Mouse (Mus musculus): ENCODE results near the gene Parp8. TPM values are rescaled to one million over a fixed set of nuclear protein-coding genes. Genes with fewer than 3 reads are reported as not detected.

Parp8 gene
- polyA plus RNA-seq, 1 experiment = 22.4 TPM

GRCm38 (mm10) chr13:116898395-116898794 lies 126.9 kb downstream of the Parp8 start:
- H3K27ac ChIP-seq (ENCODE audit: insufficient read depth, low read length) = no peak overlapping the region
- H3K4me1 ChIP-seq (ENCODE audit: control insufficient read depth, insufficient read depth, low read length) = no peaks in the 10 kb centered on the region
- TF ChIP-seq POLR2A (IDR thresholded peaks at IDR 0.05; ENCODE audit: extremely low read depth, insufficient read depth, low read length) (no peak), CTCF (IDR thresholded peaks at IDR 0.05; ENCODE audit: extremely low read depth, insufficient read depth, low read length) (no peak)
- H3K4me3 ChIP-seq (ENCODE audit: insufficient read depth, low read length) = no peak overlapping the region

- no peak for TF ChIP-seq CTCF (IDR thresholded peaks at IDR 0.05; ENCODE audit: extremely low read depth, insufficient read depth, low read length)
- no peak for TF ChIP-seq POLR2A (IDR thresholded peaks at IDR 0.05; ENCODE audit: extremely low read depth, insufficient read depth, low read length)
- no peak overlapping the region for H3K4me3 ChIP-seq (ENCODE audit: insufficient read depth, low read length)
- H3K4me1 ChIP-seq (ENCODE audit: control insufficient read depth, insufficient read depth, low read length) = no peaks in the 10 kb centered on the region
- no peak overlapping the region for H3K27ac ChIP-seq (ENCODE audit: insufficient read depth, low read length)
These were observed 127.6 kb downstream of the Parp8 start for GRCm38 (mm10) chr13:116897711-116898110.

GRCm38 (mm10) chr13:116884422-116884942 lies 140.9 kb downstream of the Parp8 start:
- H3K27ac ChIP-seq (ENCODE audit: insufficient read depth, low read length) = no peak overlapping the region
- TF ChIP-seq POLR2A (IDR thresholded peaks at IDR 0.05; ENCODE audit: extremely low read depth, insufficient read depth, low read length) = no peak
- peaks cover 5% of the 10 kb centered on the region for H3K4me1 ChIP-seq (ENCODE audit: control insufficient read depth, insufficient read depth, low read length)
- no peak overlapping the region for H3K4me3 ChIP-seq (ENCODE audit: insufficient read depth, low read length)

DNA sequence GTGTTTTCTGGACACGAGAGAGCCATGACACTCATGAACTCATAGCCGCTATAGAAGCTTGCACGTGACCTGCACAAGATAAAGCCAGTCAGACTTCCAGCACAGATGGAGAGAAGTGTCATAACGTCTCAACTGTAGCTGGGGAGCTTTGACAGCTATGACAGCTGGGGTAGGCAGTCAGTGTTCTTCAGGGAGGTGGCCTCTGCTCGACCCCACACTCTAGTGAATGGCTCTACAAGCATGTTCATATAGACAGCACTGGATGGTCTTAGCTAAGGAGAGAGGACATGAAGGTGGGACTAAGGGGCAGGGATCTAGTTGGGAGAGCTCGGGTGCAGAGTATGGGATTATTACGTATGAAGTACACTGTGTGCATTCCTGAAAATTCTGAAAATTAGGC lies 143.1 kb downstream of the Parp8 start:
- Histone ChIP-seq H3K27ac (ENCODE audit: insufficient read depth, low read length) (no peak overlapping the region), H3K4me1 (ENCODE audit: control insufficient read depth, insufficient read depth, low read length) (peaks cover 7% of the 10 kb centered on the region), H3K4me3 (ENCODE audit: insufficient read depth, low read length) (no peak overlapping the region)
- TF ChIP-seq CTCF (IDR thresholded peaks at IDR 0.05; ENCODE audit: extremely low read depth, insufficient read depth, low read length) (no peak), POLR2A (IDR thresholded peaks at IDR 0.05; ENCODE audit: extremely low read depth, insufficient read depth, low read length) (no peak)

DNA sequence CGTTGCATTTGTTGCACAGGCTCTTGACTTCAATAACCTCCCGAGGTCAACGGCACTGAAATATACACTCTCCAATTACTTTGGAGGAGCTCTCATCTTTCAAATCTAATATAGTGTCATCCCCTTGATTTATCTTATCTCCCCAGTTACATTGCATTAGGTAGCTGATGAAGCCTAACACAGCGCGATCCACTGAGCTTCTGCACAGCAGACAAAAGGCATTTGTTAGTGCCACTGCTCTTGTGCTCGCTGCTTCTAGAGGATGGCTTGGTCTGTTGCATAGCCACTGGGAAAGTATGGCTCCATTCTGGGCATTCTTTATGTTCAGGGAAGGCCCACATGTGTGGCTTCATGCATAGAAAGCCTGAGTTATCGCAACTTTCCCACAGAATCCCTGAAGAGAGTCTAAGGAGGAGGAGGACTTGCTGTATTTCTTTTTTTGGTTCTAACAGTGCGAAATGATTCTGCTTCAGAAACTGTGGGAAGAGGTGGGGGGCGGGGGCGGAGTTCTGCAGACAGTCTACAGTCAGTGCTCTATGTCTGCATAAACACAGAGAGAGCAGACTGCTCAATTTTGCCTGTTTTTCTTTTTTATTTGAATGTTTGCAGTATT lies 145.7 kb downstream of the Parp8 start:
- Histone ChIP-seq H3K27ac (ENCODE audit: insufficient read depth, low read length) (0 out of 2 replicates have a peak overlapping the region, but pooled peaks have one; percentile 10), H3K4me1 (ENCODE audit: control insufficient read depth, insufficient read depth, low read length) (peaks cover 7% of the 10 kb centered on the region), H3K4me3 (ENCODE audit: insufficient read depth, low read length) (no peak overlapping the region)
- TF ChIP-seq CTCF (IDR thresholded peaks at IDR 0.05; ENCODE audit: extremely low read depth, insufficient read depth, low read length) = no peak

DNA sequence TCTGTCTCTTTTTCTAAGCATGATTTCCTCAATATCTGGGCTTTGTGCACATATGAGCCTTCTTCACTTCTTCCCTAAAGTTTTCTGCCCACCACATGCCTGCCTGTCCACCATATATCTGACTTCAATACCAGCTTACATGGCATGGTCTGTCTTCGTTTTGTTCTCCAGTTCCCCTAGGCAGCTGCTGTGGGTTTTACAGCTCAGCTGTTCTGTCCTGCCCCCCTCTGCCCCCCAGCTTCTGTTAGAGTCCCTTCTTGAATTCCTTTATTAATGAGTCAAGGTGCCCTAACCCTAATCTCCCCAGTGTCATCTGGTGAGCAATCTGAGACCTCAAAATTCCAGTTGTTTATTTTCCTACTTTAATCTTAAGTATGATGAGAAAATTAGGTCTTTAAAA lies 155.1 kb downstream of the Parp8 start:
- Histone ChIP-seq H3K27ac (ENCODE audit: insufficient read depth, low read length) (no peak overlapping the region), H3K4me1 (ENCODE audit: control insufficient read depth, insufficient read depth, low read length) (no peaks in the 10 kb centered on the region), H3K4me3 (ENCODE audit: insufficient read depth, low read length) (no peak overlapping the region)
- no peak for TF ChIP-seq CTCF (IDR thresholded peaks at IDR 0.05; ENCODE audit: extremely low read depth, insufficient read depth, low read length)
- TF ChIP-seq POLR2A (IDR thresholded peaks at IDR 0.05; ENCODE audit: extremely low read depth, insufficient read depth, low read length) = no peak

GRCm38 (mm10) chr13:116843937-116844336 lies 181.4 kb downstream of the Parp8 start:
- Histone ChIP-seq H3K4me3 (ENCODE audit: insufficient read depth, low read length) (no peak overlapping the region), H3K4me1 (ENCODE audit: control insufficient read depth, insufficient read depth, low read length) (no peaks in the 10 kb centered on the region), H3K27ac (ENCODE audit: insufficient read depth, low read length) (no peak overlapping the region)
- TF ChIP-seq CTCF (IDR thresholded peaks at IDR 0.05; ENCODE audit: extremely low read depth, insufficient read depth, low read length) (no peak), POLR2A (IDR thresholded peaks at IDR 0.05; ENCODE audit: extremely low read depth, insufficient read depth, low read length) (no peak)

GRCm38 (mm10) chr13:116830984-116831383 lies 194.4 kb downstream of the Parp8 start:
- Histone ChIP-seq H3K27ac (ENCODE audit: insufficient read depth, low read length) (no peak overlapping the region), H3K4me1 (ENCODE audit: control insufficient read depth, insufficient read depth, low read length) (no peaks in the 10 kb centered on the region), H3K4me3 (ENCODE audit: insufficient read depth, low read length) (no peak overlapping the region)
- no peak for TF ChIP-seq POLR2A (IDR thresholded peaks at IDR 0.05; ENCODE audit: extremely low read depth, insufficient read depth, low read length)
- no peak for TF ChIP-seq CTCF (IDR thresholded peaks at IDR 0.05; ENCODE audit: extremely low read depth, insufficient read depth, low read length)

- no peak overlapping the region for H3K4me3 ChIP-seq (ENCODE audit: insufficient read depth, low read length)
- no peaks in the 10 kb centered on the region for H3K4me1 ChIP-seq (ENCODE audit: control insufficient read depth, insufficient read depth, low read length)
- H3K27ac ChIP-seq (ENCODE audit: insufficient read depth, low read length) = no peak overlapping the region
- no peak for TF ChIP-seq CTCF (IDR thresholded peaks at IDR 0.05; ENCODE audit: extremely low read depth, insufficient read depth, low read length)
- TF ChIP-seq POLR2A (IDR thresholded peaks at IDR 0.05; ENCODE audit: extremely low read depth, insufficient read depth, low read length) = no peak
These were observed 196.3 kb downstream of the Parp8 start for GRCm38 (mm10) chr13:116829015-116829414.

DNA sequence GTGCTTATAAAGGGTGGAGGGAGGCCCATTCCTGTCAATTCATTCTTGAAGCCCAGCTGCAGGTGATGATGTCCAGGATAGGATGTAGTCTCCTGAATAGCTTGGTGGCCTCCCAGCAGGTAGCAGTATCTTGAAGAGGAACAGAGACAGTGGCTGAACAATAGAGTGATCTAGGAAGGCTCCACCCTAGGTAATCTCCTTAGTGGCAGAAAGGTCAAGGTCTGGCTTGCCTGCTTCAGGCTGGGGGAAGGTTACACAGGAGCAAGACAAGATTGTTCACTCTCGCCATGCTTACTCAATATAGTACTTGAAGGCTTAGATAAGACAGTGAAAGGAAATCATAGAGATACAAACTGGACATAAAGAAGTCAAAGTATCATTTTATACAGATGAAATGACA lies 213.9 kb downstream of the Parp8 start:
- no peak overlapping the region for H3K27ac ChIP-seq (ENCODE audit: insufficient read depth, low read length)
- TF ChIP-seq POLR2A (IDR thresholded peaks at IDR 0.05; ENCODE audit: extremely low read depth, insufficient read depth, low read length) = no peak
- TF ChIP-seq CTCF (IDR thresholded peaks at IDR 0.05; ENCODE audit: extremely low read depth, insufficient read depth, low read length) = no peak
- no peak overlapping the region for H3K4me3 ChIP-seq (ENCODE audit: insufficient read depth, low read length)
- no peaks in the 10 kb centered on the region for H3K4me1 ChIP-seq (ENCODE audit: control insufficient read depth, insufficient read depth, low read length)

Other genes starting within 250 kb of the Parp8 start
- 18.6 and 21.0 TPM in 2 replicates for gene Emb, start 183.0 kb upstream of the Parp8 start, polyA plus RNA-seq (2012; rRNA removed)
- gene Gm17509, start 195.5 kb upstream of the Parp8 start, polyA plus RNA-seq (2012; rRNA removed) = 1.5 and 2.0 TPM in 2 replicates

Data from cortical plate, adult 2 months (tissue).